Mouse (Mus musculus) megakaryocyte-erythroid progenitor cell, adult 5 weeks (primary cell): Measurements from ENCODE around the gene Pdgfb. TPM values are rescaled to one million over a fixed set of nuclear protein-coding genes. Genes with fewer than 3 reads are reported as not detected.

Source experiments
- polyA plus RNA-seq: library from polyadenylated mRNA; stranded (reverse); fragments of >175 nt; gene quantifications from 2 replicates; pipeline ENCODE4 v1.2.3, GENCODE M21; 2012

Pdgfb gene
- polyA plus RNA-seq: 4.8 and 5.2 TPM in 2 replicates

DNA sequence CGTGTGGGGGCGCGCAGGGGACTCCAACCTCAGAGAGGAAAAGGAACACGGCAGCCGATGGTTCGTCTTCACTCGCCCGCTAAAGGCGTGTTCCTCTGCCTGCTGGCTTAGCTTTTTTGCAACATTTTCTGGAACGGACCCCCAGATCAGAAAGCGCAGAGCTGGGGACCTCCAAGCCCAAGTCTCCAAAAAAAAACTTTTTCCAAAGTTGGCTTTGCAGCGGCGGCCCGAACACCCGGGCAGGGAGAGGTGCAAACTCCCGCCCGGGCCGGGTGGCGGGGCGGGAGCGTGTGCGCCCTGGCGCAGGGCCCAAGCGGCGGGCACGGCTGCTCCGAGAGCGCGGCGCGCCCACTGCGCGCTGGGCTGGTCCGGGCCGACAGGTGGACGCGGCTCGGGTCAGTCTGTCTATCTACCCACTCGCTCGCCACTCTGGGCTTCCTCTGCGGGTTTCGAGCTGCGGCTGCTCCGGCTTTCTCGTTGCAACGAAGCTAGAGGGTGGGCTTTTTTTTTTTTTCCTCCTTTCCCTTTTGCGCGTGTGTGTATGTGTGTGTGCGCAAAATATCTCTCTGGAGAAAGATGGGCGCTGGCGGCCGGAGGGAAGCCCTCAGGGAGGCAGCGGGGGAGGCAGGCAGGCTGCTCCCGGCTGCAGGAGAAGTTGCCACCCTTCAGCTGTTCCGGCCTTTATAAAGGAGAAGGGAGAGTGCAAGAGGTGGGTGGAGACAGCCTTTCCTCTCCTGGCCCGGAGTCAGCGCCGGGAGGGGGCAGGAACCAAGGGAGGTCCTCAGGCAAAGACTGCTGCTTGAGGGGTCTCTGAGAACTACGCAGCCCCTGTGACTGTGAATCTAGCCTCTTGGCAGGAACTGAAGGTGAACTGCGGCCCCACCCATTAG lies at the start of gene Pdgfb:
TSS of gene Pdgfb (minus strand) at position 657 of the 890 bp plus-strand sequence.

DNA sequence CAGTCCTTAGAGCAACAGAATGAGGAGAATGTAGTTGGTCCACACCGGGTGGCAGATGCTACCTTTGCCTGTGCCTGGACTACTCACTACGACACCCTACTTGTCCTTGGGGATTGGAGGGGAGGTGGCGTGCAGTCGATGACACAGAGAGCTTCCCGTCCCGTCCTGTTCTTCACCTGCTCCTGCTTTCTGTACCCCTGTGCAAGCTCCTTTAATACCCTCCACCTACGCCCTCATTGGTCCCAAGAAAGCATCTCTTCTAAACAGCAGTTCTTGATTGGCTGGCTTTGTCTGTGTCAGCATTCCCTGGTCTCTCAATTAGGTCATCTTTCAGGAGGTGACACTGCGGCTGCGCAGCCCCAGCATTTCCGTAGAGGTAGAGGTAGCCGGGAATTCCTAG lies 43.8 kb downstream of the Pdgfb start, which contains the start of gene Cbx7:
TSS of gene Cbx7 (minus strand) at position 180 of the 400 bp plus-strand sequence.

Other genes starting within 250 kb of the Pdgfb start
- 37.5 and 46.8 TPM in 2 replicates for gene Dnal4, start 237.1 kb downstream of the Pdgfb start, polyA plus RNA-seq
- gene Nptxr, start 210.2 kb downstream of the Pdgfb start, polyA plus RNA-seq: 1.1 and 1.4 TPM in 2 replicates
- gene Npcd, start 180.7 kb downstream of the Pdgfb start, polyA plus RNA-seq: 0.50 and 0.81 TPM in 2 replicates
- 50.6 and 54.9 TPM in 2 replicates for gene Cbx6, start 180.3 kb downstream of the Pdgfb start, polyA plus RNA-seq
- 13.1 and 15.8 TPM in 2 replicates for gene Apobec3, start 123.3 kb downstream of the Pdgfb start, polyA plus RNA-seq
- 12.5 and 16.8 TPM in 2 replicates for gene Cbx7, start 43.9 kb downstream of the Pdgfb start, polyA plus RNA-seq
- gene Syngr1, start 76.4 kb upstream of the Pdgfb start, polyA plus RNA-seq: 5.2 and 7.4 TPM in 2 replicates
- gene Rpl3, start 76.9 kb upstream of the Pdgfb start, polyA plus RNA-seq: 372 and 410 TPM in 2 replicates
- 14.6 and 16.3 TPM in 2 replicates for gene Tab1, start 118.2 kb upstream of the Pdgfb start, polyA plus RNA-seq
- gene Mgat3, start 158.7 kb upstream of the Pdgfb start, polyA plus RNA-seq: not detected in 2 replicates
- 12.9 and 14.9 TPM in 2 replicates for gene Mief1, start 219.0 kb upstream of the Pdgfb start, polyA plus RNA-seq
- not detected in 2 replicates for gene AC140267.1, start 220.9 kb upstream of the Pdgfb start, polyA plus RNA-seq
- 643 and 648 TPM in 2 replicates for gene Atf4, start 240.2 kb upstream of the Pdgfb start, polyA plus RNA-seq
- gene Rps19bp1, start 249.3 kb upstream of the Pdgfb start, polyA plus RNA-seq: 77.1 TPM in 2 replicates